Mouse (Mus musculus) forebrain, embryonic 11.5 days (tissue): ENCODE results near the gene Gm43638. TPM values are rescaled to one million over a fixed set of nuclear protein-coding genes. Genes with fewer than 3 reads are reported as not detected.
A peak's percentile ranks its signal among the peaks of the same experiment; 100 is the strongest.
"Not testable (repeated sequence)": the region's sequence is repeated elsewhere in the genome, so short reads cannot be mapped to it uniquely, and the experiment has no call there.

Experiments
- ATAC-seq: fragments of 200-750 bp; cut with Nextera tagmentation; replicated peaks from 2 replicates; pipeline ENCODE4 v1.8.0; 2017; ENCODE audit warnings: moderate TSS enrichment; ENCODE audit not compliant: low FRiP score
- DNase-seq: peaks from one replicate; pipeline ENCODE4 v3.0.0-alpha.2; 2017; ENCODE audit warnings: low spot score
- H3K27ac ChIP-seq: fragments of 300-500 bp; sonication (generic); 2 replicates; pipeline ENCODE4 v1.5.1; 2014; ENCODE audit warnings: low read depth, low read length
- H3K27me3 ChIP-seq: fragments of 300-500 bp; sonication (generic); 2 replicates; pipeline ENCODE4 v1.6.1; 2014; ENCODE audit warnings: mild to moderate bottlenecking, low read length, mixed read lengths; ENCODE audit not compliant: control insufficient read depth, insufficient read depth
- H3K36me3 ChIP-seq: fragments of 300-500 bp; sonication (generic); 2 replicates; pipeline ENCODE4 v1.6.1; 2014; ENCODE audit warnings: mild to moderate bottlenecking, low read length, moderate library complexity, mixed read lengths; ENCODE audit not compliant: control insufficient read depth, insufficient read depth
- H3K4me1 ChIP-seq: fragments of 300-500 bp; sonication (generic); replicated peaks from 2 replicates; pipeline ENCODE4 v1.6.1; 2014; ENCODE audit warnings: low read length, mixed read lengths; ENCODE audit not compliant: control insufficient read depth, insufficient read depth
- H3K4me2 ChIP-seq: fragments of 300-500 bp; sonication (generic); 2 replicates; pipeline ENCODE4 v1.6.1; 2014; ENCODE audit warnings: low read depth, mild to moderate bottlenecking, low read length, moderate library complexity, mixed read lengths; ENCODE audit not compliant: severe bottlenecking
- H3K4me3 ChIP-seq: fragments of 300-500 bp; sonication (generic); 2 replicates; pipeline ENCODE4 v1.5.1; 2014; ENCODE audit warnings: low read depth, low read length
- H3K9ac ChIP-seq: fragments of 300-500 bp; sonication (generic); 2 replicates; pipeline ENCODE4 v1.6.1; 2014; ENCODE audit warnings: low read length
- H3K9me3 ChIP-seq: fragments of 300-500 bp; sonication (generic); 2 replicates; pipeline ENCODE4 v1.6.1; 2016; ENCODE audit warnings: low read length, mixed read lengths; ENCODE audit not compliant: control insufficient read depth
- WGBS: fragments of 180-500 bp; shearing (Covaris S2); extraction: QIAGEN DNeasy Blood & Tissue Kit; methylation state at CpG from one replicate; pipeline ENCODE4 v1.1.7; 2014; 5-methylcytosine and 5-hydroxymethylcytosine counted together
- polyA plus RNA-seq: library from polyadenylated mRNA; unstranded; fragments of >200 nt; fragmentation: Nextera tagmentation; extraction: Ambion mirVana; gene quantifications from 2 replicates; pipeline ENCODE4 v1.2.1, GENCODE M21; 2014

Gene Gm43638
- not detected in 2 replicates for polyA plus RNA-seq

DNA sequence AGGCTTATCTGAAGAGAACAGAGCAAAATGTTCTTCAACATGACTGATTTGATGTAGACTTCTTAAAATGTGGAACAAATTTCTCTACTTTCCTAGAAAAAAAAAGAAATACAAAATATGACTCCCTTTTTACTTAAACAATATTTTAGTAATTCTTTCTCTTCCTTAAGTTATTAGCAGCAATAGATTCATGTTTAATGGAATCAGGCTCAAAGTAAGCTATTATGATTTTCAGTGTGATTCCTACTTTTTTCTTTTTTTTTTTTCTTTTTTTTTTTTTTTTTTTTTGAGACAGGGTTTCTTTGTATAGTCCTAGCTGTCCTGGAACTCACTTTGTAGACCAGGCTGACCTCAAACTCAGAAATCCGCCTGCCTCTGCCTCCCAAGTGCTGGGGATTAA lies at the start of gene Gm43638:
TSS of gene Gm43638 (minus strand) at position 101 of the 400 bp plus-strand sequence.
- not testable (repeated sequence) for H3K9ac ChIP-seq, H3K9me3 ChIP-seq, H3K4me1 ChIP-seq, ATAC-seq, H3K4me2 ChIP-seq, H3K36me3 ChIP-seq, DNase-seq, H3K4me3 ChIP-seq, H3K27me3 ChIP-seq, H3K27ac ChIP-seq
- 89% methylated on average over 1 of the region's 1 CpGs for WGBS

DNA sequence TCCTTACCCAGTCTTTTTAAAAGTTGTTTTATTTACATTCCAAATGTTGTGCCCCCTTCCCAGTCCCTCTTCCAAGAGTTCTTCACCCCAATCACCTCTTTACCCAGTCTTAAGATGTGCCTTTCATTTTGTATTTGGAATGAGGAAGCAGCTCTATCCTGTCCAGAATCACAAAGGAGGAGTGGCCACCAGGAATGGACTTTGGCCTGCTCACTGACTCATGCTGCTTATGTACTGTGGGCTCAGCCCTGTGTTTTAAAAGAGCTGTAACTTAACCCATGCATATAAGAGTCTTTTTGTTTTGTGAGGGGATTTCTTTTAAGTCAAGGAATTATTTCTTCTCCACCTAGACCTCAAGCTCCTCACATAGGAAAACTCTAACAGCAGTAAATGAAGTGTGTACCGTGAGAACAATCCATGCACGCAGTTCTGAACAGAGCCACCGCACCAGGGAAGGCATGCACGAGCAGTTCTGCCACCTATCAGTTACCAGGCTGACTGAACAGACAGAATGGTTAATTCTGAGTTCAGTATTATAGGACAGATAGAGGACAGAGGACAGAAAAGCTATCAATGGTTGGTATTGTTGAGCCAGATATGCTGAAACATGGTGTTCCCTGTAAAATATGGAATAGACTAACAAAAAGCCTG lies 49.5 kb upstream of the Gm43638 start:
- Histone ChIP-seq H3K9ac (no peak overlapping the region), H3K27me3 (no peaks in the 10 kb centered on the region), H3K4me1 (no peaks in the 10 kb centered on the region), H3K9me3 (no peaks in the 10 kb centered on the region), H3K36me3 (no peaks in the 10 kb centered on the region), H3K4me3 (no peak overlapping the region), H3K4me2 (no peak overlapping the region), H3K27ac (no peak overlapping the region)
- ATAC-seq (no peak; the same call in 1 of the 2 replicates), DNase-seq (no peak)
- 65% methylated on average over 4 of the region's 4 CpGs for WGBS

- no peaks in the 10 kb centered on the region for H3K36me3 ChIP-seq
- no peak overlapping the region for H3K4me3 ChIP-seq
- no peak for DNase-seq
- H3K4me1 ChIP-seq = no peaks in the 10 kb centered on the region
- 82% methylated on average over 2 of the region's 2 CpGs for WGBS
- H3K27me3 ChIP-seq = no peaks in the 10 kb centered on the region
- H3K27ac ChIP-seq = no peak overlapping the region
- ATAC-seq = no peak
- no peak overlapping the region for H3K9ac ChIP-seq
- H3K4me2 ChIP-seq = no peak overlapping the region
- H3K9me3 ChIP-seq = no peaks in the 10 kb centered on the region
Observed at GRCm38 (mm10) chr5:87532288-87532687, 45.7 kb upstream of the Gm43638 start.

DNA sequence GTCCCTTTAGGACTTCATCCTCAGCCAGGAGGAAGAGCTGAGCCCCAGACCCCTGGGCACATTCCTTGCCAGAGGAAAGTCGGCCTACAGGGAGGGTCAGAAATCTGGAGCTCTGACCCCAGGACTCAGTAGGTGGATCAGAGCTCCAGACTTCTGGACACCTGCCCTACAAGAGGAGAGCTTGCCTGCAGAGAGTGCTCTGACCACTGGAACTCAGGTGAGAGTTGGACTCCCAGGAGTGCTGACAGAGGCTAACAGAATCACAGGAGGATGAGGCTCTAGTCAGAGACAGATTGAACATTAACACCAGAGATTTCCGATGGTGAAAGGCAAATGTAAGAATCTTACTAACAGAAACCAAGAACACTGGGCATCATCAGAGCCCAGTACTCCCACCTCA lies 37.0 kb upstream of the Gm43638 start:
- not testable (repeated sequence) for H3K4me3 ChIP-seq, H3K27ac ChIP-seq, ATAC-seq, H3K9me3 ChIP-seq, H3K9ac ChIP-seq, H3K4me2 ChIP-seq, H3K36me3 ChIP-seq, H3K4me1 ChIP-seq, H3K27me3 ChIP-seq, DNase-seq
- 95% methylated on average over 2 of the region's 2 CpGs for WGBS

GRCm38 (mm10) chr5:87505776-87506458 lies 19.3 kb upstream of the Gm43638 start:
- H3K36me3 ChIP-seq = no peaks in the 10 kb centered on the region
- ATAC-seq = no peak
- H3K9ac ChIP-seq = no peak overlapping the region

DNA sequence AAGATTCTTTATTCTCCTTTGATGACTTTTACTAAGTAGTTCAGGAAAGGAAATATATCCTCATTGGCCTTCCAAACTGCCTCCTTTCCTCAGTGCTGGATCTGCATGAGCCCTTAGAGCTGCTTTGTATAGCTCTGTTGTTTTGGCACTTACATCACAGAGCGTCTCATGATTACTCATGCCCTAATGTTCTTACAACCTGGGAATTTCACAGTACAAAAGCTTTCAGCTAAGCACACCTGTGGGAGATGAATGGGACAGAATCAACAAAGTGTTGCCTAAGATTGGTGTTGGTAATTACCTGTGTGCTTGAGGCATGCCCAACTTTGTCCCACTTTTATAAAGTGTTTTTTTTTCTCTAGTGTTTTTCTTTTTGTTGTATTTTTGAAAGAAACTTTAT lies 16.1 kb upstream of the Gm43638 start:
- H3K27ac ChIP-seq = no peak overlapping the region
- 0 out of 2 replicates have a peak, but pooled peaks have one; percentile 16 for ATAC-seq
- no peaks in the 10 kb centered on the region for H3K9me3 ChIP-seq
- no peak for DNase-seq
- no peaks in the 10 kb centered on the region for H3K36me3 ChIP-seq
- no peak overlapping the region for H3K4me2 ChIP-seq
- WGBS = 43% methylated on average over 1 of the region's 1 CpGs
- no peak overlapping the region for H3K4me3 ChIP-seq
- no peak overlapping the region for H3K9ac ChIP-seq
- no peaks in the 10 kb centered on the region for H3K4me1 ChIP-seq
- H3K27me3 ChIP-seq = no peaks in the 10 kb centered on the region

More at GRCm38 (mm10) chr5:87505776-87506458, 19.3 kb upstream of the Gm43638 start:
- 40% methylated on average over 4 of the region's 4 CpGs for WGBS
- Histone ChIP-seq H3K4me2 (no peak overlapping the region), H3K4me1 (no peaks in the 10 kb centered on the region), H3K9me3 (no peaks in the 10 kb centered on the region), H3K27ac (no peak overlapping the region), H3K4me3 (no peak overlapping the region), H3K27me3 (no peaks in the 10 kb centered on the region)
- DNase-seq = no peak

- DNase-seq = no peak
- Histone ChIP-seq H3K36me3 (no peaks in the 10 kb centered on the region), H3K4me2 (no peak overlapping the region), H3K4me3 (no peak overlapping the region), H3K27ac (no peak overlapping the region), H3K9me3 (no peaks in the 10 kb centered on the region), H3K4me1 (no peaks in the 10 kb centered on the region), H3K27me3 (no peaks in the 10 kb centered on the region), H3K9ac (no peak overlapping the region)
- no peak for ATAC-seq
Observed at GRCm38 (mm10) chr5:87499341-87499740, 12.7 kb upstream of the Gm43638 start.

GRCm38 (mm10) chr5:87498936-87499335 lies 12.3 kb upstream of the Gm43638 start:
- H3K27me3 ChIP-seq = no peaks in the 10 kb centered on the region
- no peaks in the 10 kb centered on the region for H3K36me3 ChIP-seq
- no peak overlapping the region for H3K27ac ChIP-seq
- no peaks in the 10 kb centered on the region for H3K9me3 ChIP-seq
- H3K4me1 ChIP-seq = no peaks in the 10 kb centered on the region
- no peak for ATAC-seq
- no peak for DNase-seq
- no peak overlapping the region for H3K9ac ChIP-seq
- no peak overlapping the region for H3K4me2 ChIP-seq
- H3K4me3 ChIP-seq = no peak overlapping the region

DNA sequence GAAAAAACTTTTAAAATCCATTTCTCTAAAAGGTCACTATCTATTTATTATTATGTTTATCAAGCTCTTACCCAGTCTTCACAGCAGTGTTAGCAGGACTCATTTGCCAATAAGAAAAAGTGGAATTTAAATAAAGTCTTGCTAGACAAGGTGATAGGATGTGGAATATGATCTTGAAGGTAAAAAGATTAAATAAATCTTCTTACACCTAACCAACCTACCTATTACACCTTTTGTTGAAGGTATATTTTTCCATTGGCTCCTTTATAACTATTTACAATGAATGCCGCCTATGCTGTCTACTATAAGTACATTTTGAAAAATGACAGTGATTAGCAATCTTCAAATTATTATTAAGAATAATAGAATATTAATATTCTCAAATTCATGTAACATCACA lies 4.2 kb upstream of the Gm43638 start, which contains the start of gene Ugt2a1:
TSS of gene Ugt2a1 (minus strand) at position 101 of the 400 bp plus-strand sequence.
- Histone ChIP-seq H3K4me2 (no peak within 1 kb of the TSS), H3K9ac (no peak within 1 kb of the TSS), H3K36me3 (no peaks in the 10 kb centered on the region), H3K27me3 (no peaks in the 10 kb centered on the region), H3K4me3 (no peak within 1 kb of the TSS), H3K27ac (no peak within 1 kb of the TSS), H3K4me1 (no peaks in the 10 kb centered on the region), H3K9me3 (no peaks in the 10 kb centered on the region)
- DNase-seq = no peak
- ATAC-seq = no peak
- 90% methylated on average over 1 of the region's 1 CpGs for WGBS
